Mouse (Mus musculus) megakaryocyte, embryonic 14.5 days (primary cell): ENCODE measurements around the gene Pnpla6. TPM values are rescaled to one million over a fixed set of nuclear protein-coding genes. Genes with fewer than 3 reads are reported as not detected.

Experiments used
- H3K27me3 ChIP-seq: replicated peaks from 2 replicates; pipeline ENCODE3; 2012; ENCODE audit warnings: inconsistent platforms
- H3K36me3 ChIP-seq: replicated peaks from 2 replicates; pipeline ENCODE3; 2012; ENCODE audit warnings: low read length, inconsistent platforms, mixed read lengths
- H3K4me1 ChIP-seq: 2 replicates; pipeline ENCODE4 v1.6.1; 2012; ENCODE audit warnings: inconsistent platforms
- H3K4me3 ChIP-seq: replicated peaks from 2 replicates; pipeline ENCODE3; 2012; ENCODE audit warnings: moderate library complexity, mild to moderate bottlenecking, inconsistent platforms
- H3K9me3 ChIP-seq: 2 replicates; pipeline ENCODE4 v1.6.1; 2012; ENCODE audit warnings: inconsistent platforms
- FLI1 ChIP-seq: IDR thresholded peaks from 2 replicates; pipeline ENCODE4 v1.6.1; 2012; ENCODE audit warnings: low read length, inconsistent platforms, mixed read lengths
- GATA1 ChIP-seq: IDR thresholded peaks from 3 replicates; pipeline ENCODE4 v1.6.1; 2012; ENCODE audit warnings: mixed read lengths, low read length, inconsistent platforms, borderline replicate concordance
- polyA plus RNA-seq: library from polyadenylated mRNA; stranded (reverse); fragments of >175 nt; gene quantifications from 2 replicates; pipeline ENCODE4 v1.2.3, GENCODE M21; 2012; ENCODE audit warnings: low replicate concordance; ENCODE audit not compliant: insufficient read depth

The Pnpla6 gene
- polyA plus RNA-seq, 1 experiment = 13.8 TPM

- no peak overlapping the region for H3K4me3 ChIP-seq
- peaks cover 95% of the 10 kb centered on the region for H3K36me3 ChIP-seq
- no peaks in the 10 kb centered on the region for H3K27me3 ChIP-seq
- peaks cover 33% of the 10 kb centered on the region for H3K4me1 ChIP-seq
- no peaks in the 10 kb centered on the region for H3K9me3 ChIP-seq
- no peak for TF ChIP-seq GATA1
- no peak for TF ChIP-seq FLI1
Observed at GRCm38 (mm10) chr8:3536053-3536841, 21.1 kb downstream of the Pnpla6 start.

GRCm38 (mm10) chr8:3536940-3537339 is 21.8 kb downstream of the Pnpla6 start:
- peaks cover 95% of the 10 kb centered on the region for H3K36me3 ChIP-seq
- TF ChIP-seq GATA1 (no peak), FLI1 (no peak)
- H3K27me3 ChIP-seq = no peaks in the 10 kb centered on the region
- no peaks in the 10 kb centered on the region for H3K9me3 ChIP-seq
- H3K4me1 ChIP-seq = peaks cover 26% of the 10 kb centered on the region
- H3K4me3 ChIP-seq = no peak overlapping the region

GRCm38 (mm10) chr8:3537666-3538065 is 22.5 kb downstream of the Pnpla6 start:
- H3K36me3 ChIP-seq = peaks cover 93% of the 10 kb centered on the region
- H3K27me3 ChIP-seq = no peaks in the 10 kb centered on the region
- H3K4me3 ChIP-seq = no peak overlapping the region
- peaks cover 25% of the 10 kb centered on the region for H3K4me1 ChIP-seq
- H3K9me3 ChIP-seq = no peaks in the 10 kb centered on the region
- TF ChIP-seq FLI1 (no peak), GATA1 (no peak)

DNA sequence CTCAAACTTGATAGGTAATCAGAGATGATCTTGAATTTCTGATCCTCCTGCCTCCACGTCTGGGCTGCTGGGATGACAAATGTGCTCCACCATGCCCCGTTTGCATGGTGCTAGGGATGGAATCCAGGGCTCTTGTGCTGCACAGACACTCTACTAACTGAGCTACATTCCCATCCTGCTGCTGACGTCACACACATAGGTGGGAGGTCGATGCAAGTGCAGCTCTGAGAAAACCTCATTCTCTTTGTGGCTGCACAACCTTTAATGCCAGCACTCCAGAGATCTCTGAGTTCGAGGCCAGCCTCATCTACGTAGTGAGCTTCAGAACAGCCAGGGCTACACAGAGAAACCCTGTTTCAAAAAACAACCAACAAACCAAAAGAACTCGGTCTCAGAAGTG is 24.0 kb downstream of the Pnpla6 start:
- H3K9me3 ChIP-seq = no peaks in the 10 kb centered on the region
- H3K4me3 ChIP-seq = no peak overlapping the region
- peaks cover 95% of the 10 kb centered on the region for H3K36me3 ChIP-seq
- TF ChIP-seq FLI1 (no peak), GATA1 (no peak)
- H3K4me1 ChIP-seq = peaks cover 21% of the 10 kb centered on the region
- H3K27me3 ChIP-seq = no peaks in the 10 kb centered on the region

DNA sequence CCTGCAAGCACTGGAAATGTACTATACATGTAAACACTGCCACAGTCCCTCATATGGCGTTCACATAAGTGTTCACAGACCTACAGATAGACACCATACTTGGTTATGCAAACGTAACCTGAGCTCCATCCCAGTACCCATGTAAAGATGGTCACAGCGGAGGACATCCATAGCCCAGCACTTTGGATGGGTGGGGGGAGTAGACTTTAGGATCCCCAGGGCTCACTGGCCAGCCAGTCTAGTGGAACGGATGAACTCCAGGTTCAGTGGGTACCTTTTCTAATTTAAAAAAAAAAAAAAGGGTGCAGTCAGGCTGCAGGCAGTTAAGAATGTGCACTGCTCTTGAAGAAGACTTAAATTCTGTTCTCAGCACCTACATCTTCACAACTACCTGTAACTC is 24.9 kb downstream of the Pnpla6 start:
- Histone ChIP-seq H3K36me3 (peaks cover 98% of the 10 kb centered on the region), H3K9me3 (no peaks in the 10 kb centered on the region), H3K4me3 (no peak overlapping the region), H3K4me1 (peaks cover 18% of the 10 kb centered on the region), H3K27me3 (no peaks in the 10 kb centered on the region)
- no peak for TF ChIP-seq FLI1
- TF ChIP-seq GATA1 = no peak

DNA sequence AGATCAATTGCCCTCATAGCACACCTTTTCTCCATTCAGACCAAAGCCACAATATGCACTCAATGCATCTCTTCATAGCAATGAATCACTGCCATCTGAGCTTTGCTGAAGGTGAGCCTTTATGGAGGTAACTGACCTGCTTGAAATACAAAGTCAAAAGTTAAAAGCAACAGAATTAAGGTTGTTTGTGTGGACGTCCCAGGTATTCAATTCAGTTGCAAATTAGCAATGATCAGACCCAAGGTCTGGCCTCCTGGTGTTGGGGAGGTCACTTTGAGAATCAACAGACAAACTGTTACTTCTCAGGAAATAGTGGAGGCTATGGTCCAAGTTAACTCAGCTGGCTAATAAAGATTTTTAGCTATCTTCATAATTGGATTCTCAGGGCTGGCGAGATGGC is 31.3 kb downstream of the Pnpla6 start:
- H3K4me3 ChIP-seq = no peak overlapping the region
- no peaks in the 10 kb centered on the region for H3K27me3 ChIP-seq
- TF ChIP-seq FLI1 = no peak
- TF ChIP-seq GATA1 = no peak
- no peaks in the 10 kb centered on the region for H3K4me1 ChIP-seq
- H3K9me3 ChIP-seq = no peaks in the 10 kb centered on the region
- H3K36me3 ChIP-seq = peaks cover 48% of the 10 kb centered on the region

- TF ChIP-seq GATA1 (no peak), FLI1 (no peak)
- H3K4me3 ChIP-seq = no peak overlapping the region
- no peaks in the 10 kb centered on the region for H3K27me3 ChIP-seq
- no peaks in the 10 kb centered on the region for H3K36me3 ChIP-seq
- peaks cover 18% of the 10 kb centered on the region for H3K4me1 ChIP-seq
- no peaks in the 10 kb centered on the region for H3K9me3 ChIP-seq
Observed at GRCm38 (mm10) chr8:3552240-3552639, 37.1 kb downstream of the Pnpla6 start.

DNA sequence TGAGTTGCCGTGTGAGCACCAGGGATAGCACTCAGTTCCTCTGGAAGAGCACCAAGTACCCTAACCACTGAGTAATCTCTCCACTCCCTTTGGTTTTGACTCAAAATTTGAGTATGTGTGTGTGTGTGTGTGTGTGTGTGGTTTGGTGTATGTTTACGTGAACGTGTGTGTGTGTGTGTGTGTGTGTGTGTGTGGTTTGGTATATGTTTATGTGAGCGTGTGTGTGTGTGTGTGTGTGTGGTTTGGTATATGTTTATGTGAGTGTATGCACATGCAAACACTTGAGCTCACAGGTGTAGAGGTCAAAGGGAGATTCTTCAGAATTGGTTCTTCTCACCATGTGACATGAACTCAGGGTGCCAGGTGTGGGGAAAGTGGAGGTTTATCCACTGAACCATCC is 40.9 kb downstream of the Pnpla6 start:
- Histone ChIP-seq H3K27me3 (peaks cover 1% of the 10 kb centered on the region), H3K4me3 (no peak overlapping the region), H3K9me3 (no peaks in the 10 kb centered on the region), H3K4me1 (peaks cover 28% of the 10 kb centered on the region), H3K36me3 (no peaks in the 10 kb centered on the region)
- TF ChIP-seq GATA1 (no peak), FLI1 (no peak)

GRCm38 (mm10) chr8:3567641-3568371 is 52.6 kb downstream of the Pnpla6 start, which contains the start of gene C330021F23Rik:
C330021F23Rik (plus strand) TSS chr8:3567990.
- H3K4me3 ChIP-seq = no peak within 1 kb of the TSS
- peaks cover 11% of the 10 kb centered on the region for H3K4me1 ChIP-seq
- H3K9me3 ChIP-seq = peaks cover 8% of the 10 kb centered on the region
- no peaks in the 10 kb centered on the region for H3K36me3 ChIP-seq
- H3K27me3 ChIP-seq = peaks cover 4% of the 10 kb centered on the region
- TF ChIP-seq FLI1 (no peak), GATA1 (no peak)

GRCm38 (mm10) chr8:3568378-3568777 is 53.2 kb downstream of the Pnpla6 start:
- Histone ChIP-seq H3K4me3 (no peak overlapping the region), H3K36me3 (no peaks in the 10 kb centered on the region), H3K4me1 (peaks cover 11% of the 10 kb centered on the region), H3K9me3 (peaks cover 8% of the 10 kb centered on the region), H3K27me3 (peaks cover 9% of the 10 kb centered on the region)
- no peak for TF ChIP-seq FLI1
- TF ChIP-seq GATA1 = no peak
